Mouse (Mus musculus): ENCODE data around the gene Pacrg. TPM values are rescaled to one million over a fixed set of nuclear protein-coding genes. Genes with fewer than 3 reads are reported as not detected.

Pacrg gene
- polyA plus RNA-seq, 1 experiment from 2014 or later, result 0.15 TPM

GRCm38 (mm10) chr17:10498935-10499655 lies 341.0 kb downstream of the Pacrg start:
- Histone ChIP-seq H3K36me3 (no peaks in the 10 kb centered on the region), H3K27ac (no peak overlapping the region), H3K4me1 (no peaks in the 10 kb centered on the region), H3K9me3 (replicated peaks) (no peaks in the 10 kb centered on the region), H3K27me3 (replicated peaks) (no peaks in the 10 kb centered on the region), H3K9ac (no peak overlapping the region), H3K4me3 (no peak overlapping the region), H3K4me2 (no peak overlapping the region)
- no peak for ATAC-seq
- WGBS (ENCODE audit: insufficient replicate concordance), result 67% methylated on average over 6 of the region's 6 CpGs

- Histone ChIP-seq H3K36me3 (no peaks in the 10 kb centered on the region), H3K27me3 (replicated peaks) (no peaks in the 10 kb centered on the region), H3K9ac (no peak overlapping the region), H3K9me3 (replicated peaks) (no peaks in the 10 kb centered on the region), H3K27ac (no peak overlapping the region), H3K4me3 (no peak overlapping the region), H3K4me2 (no peak overlapping the region), H3K4me1 (no peaks in the 10 kb centered on the region)
- ATAC-seq, result no peak
- 46% methylated on average over 4 of the region's 4 CpGs for WGBS (ENCODE audit: insufficient replicate concordance)
Observed at GRCm38 (mm10) chr17:10497781-10498420, 342.2 kb downstream of the Pacrg start.

DNA sequence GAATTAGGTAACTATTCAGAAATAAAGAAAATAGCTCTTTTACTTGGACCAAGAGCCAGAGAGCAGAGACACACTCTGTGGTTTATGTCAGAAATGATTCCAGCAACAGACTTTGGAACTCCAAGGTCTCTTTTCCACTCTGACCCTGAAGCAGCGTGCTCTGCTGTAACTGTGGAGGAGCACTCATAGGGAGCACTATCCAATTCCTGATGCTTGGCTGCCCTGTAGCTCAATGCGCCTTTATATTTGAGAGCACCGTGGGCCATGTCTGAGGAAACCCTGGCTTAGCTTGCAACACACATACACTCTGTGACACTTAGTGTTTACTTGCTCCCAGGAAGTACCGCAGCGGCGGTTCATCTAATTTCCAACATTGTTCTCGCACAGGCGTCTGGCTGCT lies 344.0 kb downstream of the Pacrg start:
- no peak overlapping the region for H3K27ac ChIP-seq
- H3K4me3 ChIP-seq, result no peak overlapping the region
- no peak for ATAC-seq
- no peak overlapping the region for H3K9ac ChIP-seq
- 71% methylated on average over 8 of the region's 8 CpGs for WGBS (ENCODE audit: insufficient replicate concordance)
- H3K27me3 ChIP-seq (replicated peaks), result no peaks in the 10 kb centered on the region
- no peaks in the 10 kb centered on the region for H3K9me3 ChIP-seq (replicated peaks)
- no peaks in the 10 kb centered on the region for H3K4me1 ChIP-seq
- no peak overlapping the region for H3K4me2 ChIP-seq
- no peaks in the 10 kb centered on the region for H3K36me3 ChIP-seq

DNA sequence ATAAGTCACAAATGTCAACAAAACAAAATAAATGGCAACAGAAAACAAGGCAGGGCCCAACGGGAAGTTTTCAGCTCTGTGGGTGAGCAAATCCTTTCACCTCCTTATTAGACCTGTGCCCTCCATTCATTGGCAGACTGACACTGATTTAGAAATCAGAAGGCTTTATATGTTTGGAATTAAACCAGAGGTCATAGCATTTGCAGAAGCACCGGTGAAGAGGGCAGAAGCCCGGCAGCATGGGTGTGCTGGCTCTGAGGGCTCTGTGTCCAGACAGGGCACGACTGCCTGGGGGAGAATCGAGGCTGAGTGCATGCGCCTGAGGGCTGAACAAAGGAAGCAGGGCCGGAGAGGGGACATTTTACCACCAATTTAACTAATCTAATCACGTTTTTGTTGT lies 344.5 kb downstream of the Pacrg start:
- Histone ChIP-seq H3K27me3 (replicated peaks) (no peaks in the 10 kb centered on the region), H3K27ac (no peak overlapping the region), H3K4me2 (no peak overlapping the region), H3K9me3 (replicated peaks) (no peaks in the 10 kb centered on the region), H3K9ac (no peak overlapping the region), H3K4me3 (no peak overlapping the region), H3K4me1 (no peaks in the 10 kb centered on the region), H3K36me3 (no peaks in the 10 kb centered on the region)
- WGBS (ENCODE audit: insufficient replicate concordance), result 53% methylated on average over 8 of the region's 8 CpGs
- ATAC-seq, result no peak

- Histone ChIP-seq H3K4me1 (no peaks in the 10 kb centered on the region), H3K9me3 (replicated peaks) (no peaks in the 10 kb centered on the region), H3K36me3 (no peaks in the 10 kb centered on the region), H3K27ac (no peak overlapping the region), H3K9ac (no peak overlapping the region), H3K4me2 (no peak overlapping the region), H3K4me3 (no peak overlapping the region), H3K27me3 (replicated peaks) (no peaks in the 10 kb centered on the region)
- ATAC-seq, result no peak
- WGBS (ENCODE audit: insufficient replicate concordance), result 11% methylated on average over 3 of the region's 3 CpGs
Observed at GRCm38 (mm10) chr17:10493124-10493523, 347.0 kb downstream of the Pacrg start.

DNA sequence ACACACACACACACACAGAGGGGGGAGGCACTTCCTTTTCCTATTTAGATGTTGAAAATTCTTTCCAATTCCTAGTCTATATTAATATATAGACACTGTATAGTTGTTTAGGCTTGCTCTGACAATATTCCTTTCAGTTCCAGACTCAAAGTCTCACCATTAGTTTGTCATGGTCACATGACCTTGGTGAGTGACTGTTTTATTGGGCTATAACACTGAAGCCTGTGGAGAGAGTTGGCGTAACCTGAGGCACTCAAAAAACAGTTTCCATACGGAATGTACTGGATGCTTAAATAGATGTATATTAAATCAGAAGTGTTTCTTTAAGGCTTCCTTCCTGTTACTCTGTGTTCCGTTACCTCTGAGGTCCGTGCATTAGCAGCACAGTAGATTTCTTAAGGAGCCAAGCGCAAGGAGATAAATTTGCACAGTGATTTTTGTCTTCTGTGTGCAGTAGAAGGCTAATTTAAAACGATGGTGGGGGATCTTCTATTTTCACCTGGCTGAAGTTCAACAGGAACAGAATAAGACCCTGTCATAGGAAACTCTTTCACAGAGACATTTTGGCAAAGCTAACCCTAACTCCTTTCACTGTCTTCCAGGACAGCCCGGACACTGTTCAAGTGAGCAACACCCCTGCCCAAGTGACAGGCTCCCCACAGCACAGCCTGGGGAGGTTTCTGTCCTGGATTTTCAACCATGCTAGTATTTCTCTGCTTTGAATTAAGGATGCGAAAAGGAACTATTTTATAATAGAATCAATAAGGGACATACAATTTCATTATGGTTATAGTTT lies 349.5 kb downstream of the Pacrg start:
- Histone ChIP-seq H3K4me1 (no peaks in the 10 kb centered on the region), H3K27ac (no peak overlapping the region), H3K27me3 (replicated peaks) (no peaks in the 10 kb centered on the region), H3K36me3 (no peaks in the 10 kb centered on the region), H3K9ac (no peak overlapping the region), H3K4me3 (no peak overlapping the region), H3K4me2 (no peak overlapping the region), H3K9me3 (replicated peaks) (no peaks in the 10 kb centered on the region)
- ATAC-seq, result no peak
- 62% methylated on average over 8 of the region's 8 CpGs for WGBS (ENCODE audit: insufficient replicate concordance)

GRCm38 (mm10) chr17:10488873-10489272 lies 351.2 kb downstream of the Pacrg start:
- Histone ChIP-seq H3K9ac (no peak overlapping the region), H3K36me3 (no peaks in the 10 kb centered on the region), H3K4me2 (no peak overlapping the region), H3K4me3 (no peak overlapping the region), H3K27me3 (replicated peaks) (no peaks in the 10 kb centered on the region), H3K4me1 (no peaks in the 10 kb centered on the region), H3K27ac (no peak overlapping the region), H3K9me3 (replicated peaks) (no peaks in the 10 kb centered on the region)
- 93% methylated on average over 2 of the region's 2 CpGs for WGBS (ENCODE audit: insufficient replicate concordance)
- no peak for ATAC-seq

DNA sequence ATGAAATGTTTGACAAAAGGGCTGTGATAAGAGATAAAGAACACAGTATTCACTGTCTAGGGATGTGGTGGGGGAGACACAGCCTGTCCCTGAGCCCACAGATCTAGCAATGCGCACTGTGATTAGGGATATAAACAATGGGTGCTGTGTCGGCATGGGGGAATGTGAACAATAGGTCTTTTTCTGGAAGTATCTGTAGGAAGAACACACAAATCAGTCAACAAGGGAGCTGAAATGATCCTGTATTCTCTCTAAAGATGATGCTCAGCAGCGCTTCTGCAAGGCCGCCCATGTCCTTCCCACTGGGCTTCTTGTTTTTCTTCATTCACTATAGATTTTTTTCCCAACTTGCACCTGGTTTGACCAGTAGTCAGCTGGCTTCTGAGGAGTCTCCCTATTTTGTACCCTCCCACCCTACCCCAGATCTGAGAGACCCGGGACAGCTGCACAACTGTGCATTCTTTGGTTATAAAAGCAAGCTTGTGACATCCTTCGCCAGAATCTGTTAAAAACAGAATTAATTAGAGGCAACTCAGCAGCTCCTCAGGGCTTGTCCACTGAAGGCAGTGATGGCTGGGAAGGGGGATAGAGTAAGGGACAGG lies 356.1 kb downstream of the Pacrg start:
- ATAC-seq, result no peak
- Histone ChIP-seq H3K27ac (no peak overlapping the region), H3K4me3 (no peak overlapping the region), H3K9me3 (replicated peaks) (no peaks in the 10 kb centered on the region), H3K4me2 (no peak overlapping the region), H3K9ac (no peak overlapping the region), H3K4me1 (no peaks in the 10 kb centered on the region), H3K36me3 (no peaks in the 10 kb centered on the region), H3K27me3 (replicated peaks) (no peaks in the 10 kb centered on the region)
- 62% methylated on average over 6 of the region's 6 CpGs for WGBS (ENCODE audit: insufficient replicate concordance)

DNA sequence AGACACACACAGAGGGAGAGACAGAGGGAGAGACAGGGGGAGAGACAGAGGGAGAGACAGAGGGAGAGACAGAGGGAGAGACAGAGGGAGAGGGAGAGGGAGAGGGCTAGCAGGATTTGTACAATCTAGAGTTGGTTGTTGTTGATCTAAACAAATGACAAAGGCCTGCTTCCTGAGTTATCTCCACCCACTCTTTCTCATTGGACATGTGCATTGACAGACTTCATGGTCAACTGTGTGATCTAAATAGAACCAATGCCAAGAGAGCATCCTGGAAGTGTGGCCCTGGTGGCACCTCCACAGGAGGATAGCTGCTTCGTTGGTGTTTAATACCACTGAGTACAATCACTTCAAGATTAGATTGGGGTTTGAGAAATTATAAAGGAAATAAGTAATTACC lies 359.0 kb downstream of the Pacrg start:
- Histone ChIP-seq H3K36me3 (no peaks in the 10 kb centered on the region), H3K9ac (no peak overlapping the region), H3K9me3 (replicated peaks) (no peaks in the 10 kb centered on the region), H3K4me2 (no peak overlapping the region), H3K4me3 (no peak overlapping the region), H3K4me1 (no peaks in the 10 kb centered on the region), H3K27ac (no peak overlapping the region), H3K27me3 (replicated peaks) (no peaks in the 10 kb centered on the region)
- 50% methylated on average over 1 of the region's 1 CpGs for WGBS (ENCODE audit: insufficient replicate concordance)
- ATAC-seq, result no peak

DNA sequence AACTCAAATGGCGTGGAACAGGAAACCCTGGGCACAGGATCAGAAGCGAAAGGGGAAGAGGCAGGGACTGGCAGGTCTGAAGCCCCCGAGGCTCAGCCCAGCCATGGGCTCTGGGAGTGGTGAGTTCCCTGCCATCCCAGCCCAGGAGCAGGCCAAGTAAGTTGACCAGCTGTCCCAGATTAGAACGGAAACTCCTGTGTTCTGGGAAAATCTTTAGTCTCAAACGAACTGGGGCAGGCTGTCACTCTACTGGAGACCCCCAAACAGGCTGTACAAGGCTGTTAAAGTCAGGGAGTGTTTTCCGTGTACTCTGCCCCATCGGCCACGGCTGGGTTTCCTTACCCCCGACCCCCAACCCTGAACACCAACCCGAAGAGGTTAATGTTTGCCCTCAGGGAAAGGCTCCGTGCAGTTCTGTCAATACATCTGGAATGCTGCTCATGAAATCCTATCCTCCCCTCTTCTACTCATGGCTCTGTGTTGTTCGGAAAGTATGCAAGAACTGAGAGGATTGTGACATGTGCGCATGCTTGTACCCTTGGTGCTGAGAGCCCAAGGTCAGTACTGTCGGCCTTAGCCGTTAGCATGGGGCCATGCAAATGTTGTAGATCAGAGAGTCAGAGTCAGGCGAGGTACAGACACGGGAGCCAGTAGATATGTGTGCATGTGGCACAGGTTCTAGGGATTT lies 360.9 kb downstream of the Pacrg start:
- Histone ChIP-seq H3K4me3 (no peak overlapping the region), H3K36me3 (no peaks in the 10 kb centered on the region), H3K4me2 (no peak overlapping the region), H3K9ac (no peak overlapping the region), H3K27me3 (replicated peaks) (no peaks in the 10 kb centered on the region), H3K9me3 (replicated peaks) (no peaks in the 10 kb centered on the region), H3K4me1 (no peaks in the 10 kb centered on the region), H3K27ac (no peak overlapping the region)
- 0 out of 2 replicates have a peak, but pooled peaks have one; percentile 44 for ATAC-seq
- 59% methylated on average over 17 of the region's 17 CpGs for whole genome bisulfite sequencing (ENCODE audit: insufficient replicate concordance)

DNA sequence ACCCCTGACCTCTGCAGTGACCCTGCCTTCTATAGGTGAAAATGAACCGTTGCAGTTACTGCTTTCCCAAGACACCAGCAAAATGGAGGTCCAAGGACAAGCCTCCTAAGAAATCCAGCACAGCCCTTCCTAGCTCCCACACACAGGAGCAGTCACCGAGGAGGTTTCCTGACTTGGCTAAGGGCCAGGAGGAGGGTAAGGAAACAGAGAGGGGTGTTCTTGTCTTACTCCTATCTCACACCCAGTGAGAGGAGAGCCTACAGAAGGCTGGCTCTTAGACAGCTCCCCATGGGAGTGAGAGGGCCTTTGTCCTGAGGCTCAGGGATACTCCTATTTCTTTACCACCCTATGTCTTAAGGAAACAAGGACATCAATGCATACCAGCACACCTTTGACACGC lies 361.7 kb downstream of the Pacrg start:
- H3K9me3 ChIP-seq (replicated peaks), result no peaks in the 10 kb centered on the region
- H3K4me2 ChIP-seq, result no peak overlapping the region
- no peak for ATAC-seq
- H3K36me3 ChIP-seq, result no peaks in the 10 kb centered on the region
- H3K27ac ChIP-seq, result no peak overlapping the region
- H3K9ac ChIP-seq, result no peak overlapping the region
- H3K4me1 ChIP-seq, result no peaks in the 10 kb centered on the region
- H3K27me3 ChIP-seq (replicated peaks), result no peaks in the 10 kb centered on the region
- WGBS (ENCODE audit: insufficient replicate concordance), result 57% methylated on average over 3 of the region's 3 CpGs
- H3K4me3 ChIP-seq, result no peak overlapping the region

Data from liver, embryonic 12.5 days (tissue).